Mouse (Mus musculus) kidney, postnatal 0 days (tissue): ENCODE measurements around the gene Dgcr2. TPM values are rescaled to one million over a fixed set of nuclear protein-coding genes. Genes with fewer than 3 reads are reported as not detected.

Experiments
- ATAC-seq: fragments of 200-750 bp; cut with Nextera tagmentation; replicated peaks from 2 replicates; pipeline ENCODE4 v1.8.0; 2017; ENCODE audit warnings: low read depth, moderate number of reproducible peaks, moderate TSS enrichment, moderate library complexity; ENCODE audit not compliant: low FRiP score
- DNase-seq: peaks from one replicate; pipeline ENCODE4 v3.0.0-alpha.2; 2016; ENCODE audit warnings: low spot score
- H3K27ac ChIP-seq: fragments of 300-500 bp; sonication (generic); 2 replicates; pipeline ENCODE4 v1.5.1; 2014; ENCODE audit warnings: mild to moderate bottlenecking
- H3K27me3 ChIP-seq: fragments of 300-500 bp; sonication (generic); 2 replicates; pipeline ENCODE4 v1.6.1; 2014; ENCODE audit warnings: low read length, mixed read lengths; ENCODE audit not compliant: insufficient read depth
- H3K36me3 ChIP-seq: fragments of 300-500 bp; sonication (generic); 2 replicates; pipeline ENCODE4 v1.6.1; 2014; ENCODE audit warnings: low read length, mixed read lengths; ENCODE audit not compliant: insufficient read depth
- H3K4me1 ChIP-seq: fragments of 300-500 bp; sonication (generic); replicated peaks from 2 replicates; pipeline ENCODE4 v1.6.1; 2014; ENCODE audit warnings: antibody characterized with exemption, low read length, mixed read lengths; ENCODE audit not compliant: insufficient read depth
- H3K4me2 ChIP-seq: fragments of 300-500 bp; sonication (generic); 2 replicates; pipeline ENCODE4 v1.6.1; 2014; ENCODE audit warnings: mild to moderate bottlenecking, low read length, moderate library complexity, mixed read lengths
- H3K4me3 ChIP-seq: fragments of 300-500 bp; sonication (generic); replicated peaks from 2 replicates; pipeline ENCODE4 v1.5.1; 2014; ENCODE audit warnings: low read depth, low read length
- H3K9ac ChIP-seq: fragments of 300-500 bp; sonication (generic); 2 replicates; pipeline ENCODE4 v1.6.1; 2014; ENCODE audit warnings: low read depth, low read length
- H3K9me3 ChIP-seq: fragments of 300-500 bp; sonication (generic); replicated peaks from 2 replicates; pipeline ENCODE4 v1.6.1; 2016; ENCODE audit warnings: low read length, inconsistent platforms, mixed read lengths
- CTCF ChIP-seq: IDR thresholded peaks from 2 replicates; pipeline ENCODE4 v1.5.1; 2016; ENCODE audit warnings: antibody characterized with exemption, low read depth, mild to moderate bottlenecking, moderate library complexity
- WGBS: fragments of 180-500 bp; shearing (Covaris S2); extraction: QIAGEN DNeasy Blood & Tissue Kit; methylation state at CpG from one replicate; pipeline ENCODE4 v1.1.7; 2014; 5-methylcytosine and 5-hydroxymethylcytosine counted together
- polyA plus RNA-seq: library from polyadenylated mRNA; unstranded; fragments of >200 nt; fragmentation: Nextera tagmentation; extraction: Ambion mirVana; gene quantifications from 2 replicates; pipeline ENCODE4 v1.2.1, GENCODE M21; 2015

Dgcr2 gene
- polyA plus RNA-seq, 1 experiment from 2014 or later: 57.8 TPM

GRCm38 (mm10) chr16:17858592-17858991 lies 39.8 kb downstream of the Dgcr2 start:
- Histone ChIP-seq H3K4me3 (no peak overlapping the region), H3K27me3 (no peaks in the 10 kb centered on the region), H3K9ac (no peak overlapping the region), H3K9me3 (no peaks in the 10 kb centered on the region), H3K27ac (no peak overlapping the region), H3K4me1 (no peaks in the 10 kb centered on the region), H3K36me3 (peaks cover 49% of the 10 kb centered on the region), H3K4me2 (no peak overlapping the region)
- DNase-seq: peak; percentile 36
- peak; percentile 54; the same call in 1 of the 2 replicates for ATAC-seq
- peak; percentile 79 for TF ChIP-seq CTCF

- ATAC-seq (no peak), DNase-seq (no peak)
- no peak overlapping the region for H3K9ac ChIP-seq
- H3K4me3 ChIP-seq: no peak overlapping the region
- H3K4me1 ChIP-seq: no peaks in the 10 kb centered on the region
- no peak for TF ChIP-seq CTCF
- no peak overlapping the region for H3K27ac ChIP-seq
- 84% methylated on average over 7 of the region's 7 CpGs for WGBS
- peaks cover 59% of the 10 kb centered on the region for H3K36me3 ChIP-seq
- no peaks in the 10 kb centered on the region for H3K9me3 ChIP-seq
- no peaks in the 10 kb centered on the region for H3K27me3 ChIP-seq
- H3K4me2 ChIP-seq: no peak overlapping the region
Measured at GRCm38 (mm10) chr16:17857157-17857556, 41.2 kb downstream of the Dgcr2 start.

GRCm38 (mm10) chr16:17853263-17853662 lies 45.1 kb downstream of the Dgcr2 start:
- DNase-seq: no peak
- no peak for TF ChIP-seq CTCF
- Histone ChIP-seq H3K27me3 (no peaks in the 10 kb centered on the region), H3K36me3 (peaks cover 78% of the 10 kb centered on the region), H3K9me3 (no peaks in the 10 kb centered on the region), H3K4me3 (no peak overlapping the region), H3K9ac (no peak overlapping the region), H3K4me1 (no peaks in the 10 kb centered on the region), H3K4me2 (no peak overlapping the region), H3K27ac (no peak overlapping the region)
- 88% methylated on average over 2 of the region's 2 CpGs for WGBS
- no peak for ATAC-seq

- TF ChIP-seq CTCF: no peak
- WGBS: 98% methylated on average over 1 of the region's 1 CpGs
- Histone ChIP-seq H3K4me1 (no peaks in the 10 kb centered on the region), H3K9ac (no peak overlapping the region), H3K9me3 (no peaks in the 10 kb centered on the region), H3K36me3 (peaks cover 75% of the 10 kb centered on the region), H3K27me3 (no peaks in the 10 kb centered on the region), H3K4me3 (no peak overlapping the region), H3K27ac (no peak overlapping the region), H3K4me2 (no peak overlapping the region)
- DNase-seq (no peak), ATAC-seq (no peak)
Measured at GRCm38 (mm10) chr16:17851860-17852259, 46.5 kb downstream of the Dgcr2 start.

GRCm38 (mm10) chr16:17851331-17851730 lies 47.0 kb downstream of the Dgcr2 start:
- H3K27me3 ChIP-seq: no peaks in the 10 kb centered on the region

GRCm38 (mm10) chr16:17849486-17849885 lies 48.9 kb downstream of the Dgcr2 start:
- no peak for TF ChIP-seq CTCF
- no peak overlapping the region for H3K4me2 ChIP-seq
- no peak overlapping the region for H3K4me3 ChIP-seq
- H3K27me3 ChIP-seq: no peaks in the 10 kb centered on the region
- ATAC-seq (no peak), DNase-seq (no peak)
- H3K9me3 ChIP-seq: no peaks in the 10 kb centered on the region
- no peak overlapping the region for H3K27ac ChIP-seq
- no peaks in the 10 kb centered on the region for H3K4me1 ChIP-seq
- WGBS: 84% methylated on average over 6 of the region's 6 CpGs
- no peak overlapping the region for H3K9ac ChIP-seq
- H3K36me3 ChIP-seq: peaks cover 82% of the 10 kb centered on the region

More at GRCm38 (mm10) chr16:17851331-17851730, 47.0 kb downstream of the Dgcr2 start:
- TF ChIP-seq CTCF: no peak
- DNase-seq: no peak
- Histone ChIP-seq H3K9ac (no peak overlapping the region), H3K36me3 (peaks cover 75% of the 10 kb centered on the region), H3K4me3 (no peak overlapping the region), H3K9me3 (no peaks in the 10 kb centered on the region), H3K4me2 (no peak overlapping the region), H3K4me1 (no peaks in the 10 kb centered on the region), H3K27ac (no peak overlapping the region)
- ATAC-seq: no peak
- WGBS: 96% methylated on average over 5 of the region's 5 CpGs

- H3K27ac ChIP-seq: no peak overlapping the region
- no peak overlapping the region for H3K4me3 ChIP-seq
- H3K36me3 ChIP-seq: peaks cover 84% of the 10 kb centered on the region
- H3K4me2 ChIP-seq: no peak overlapping the region
- TF ChIP-seq CTCF: peak; percentile 85
- H3K9ac ChIP-seq: no peak overlapping the region
- no peak for ATAC-seq
- 23% methylated on average over 1 of the region's 1 CpGs for WGBS
- H3K27me3 ChIP-seq: no peaks in the 10 kb centered on the region
- no peaks in the 10 kb centered on the region for H3K4me1 ChIP-seq
- DNase-seq: peak; percentile 77
- H3K9me3 ChIP-seq: no peaks in the 10 kb centered on the region
Measured at GRCm38 (mm10) chr16:17848928-17849327, 49.4 kb downstream of the Dgcr2 start.
